Mouse (Mus musculus): ENCODE data around the gene Krt2. TPM values are rescaled to one million over a fixed set of nuclear protein-coding genes. Genes with fewer than 3 reads are reported as not detected.

Gene Krt2
- polyA plus RNA-seq, 1 experiment = not detected

- 0 out of 2 replicates have a peak, but pooled peaks cover 2% of the 10 kb centered on the region for H3K27me3 ChIP-seq (ENCODE audit: control insufficient read depth, insufficient read depth, low read length)
- no peak overlapping the region for H3K27ac ChIP-seq (ENCODE audit: control insufficient read depth, insufficient read depth, low read depth, low read length)
- TF ChIP-seq POLR2A (IDR thresholded peaks at IDR 0.05; ENCODE audit: control insufficient read depth, low read depth, low read length) = no peak
- no peak for TF ChIP-seq CTCF (IDR thresholded peaks at IDR 0.05; ENCODE audit: control insufficient read depth, insufficient read depth, insufficient replicate concordance, low read depth, low read length)
- no peaks in the 10 kb centered on the region for H3K36me3 ChIP-seq (ENCODE audit: control insufficient read depth, insufficient read depth, low read length)
- peaks cover 4% of the 10 kb centered on the region for H3K4me1 ChIP-seq (ENCODE audit: control insufficient read depth, insufficient read depth, low read length)
- H3K4me3 ChIP-seq (ENCODE audit: control insufficient read depth, low read depth, low read length) = no peak overlapping the region
These were observed 36.3 kb upstream of the Krt2 start for GRCm38 (mm10) chr15:101854294-101854693.

- H3K4me1 ChIP-seq (ENCODE audit: control insufficient read depth, insufficient read depth, low read length) = no peaks in the 10 kb centered on the region
- TF ChIP-seq CTCF (IDR thresholded peaks at IDR 0.05; ENCODE audit: control insufficient read depth, insufficient read depth, insufficient replicate concordance, low read depth, low read length) (no peak), POLR2A (IDR thresholded peaks at IDR 0.05; ENCODE audit: control insufficient read depth, low read depth, low read length) (no peak)
- H3K36me3 ChIP-seq (ENCODE audit: control insufficient read depth, insufficient read depth, low read length) = no peaks in the 10 kb centered on the region
- H3K27ac ChIP-seq (ENCODE audit: control insufficient read depth, insufficient read depth, low read depth, low read length) = no peak overlapping the region
- H3K27me3 ChIP-seq (ENCODE audit: control insufficient read depth, insufficient read depth, low read length) = no peaks in the 10 kb centered on the region
- no peak overlapping the region for H3K4me3 ChIP-seq (ENCODE audit: control insufficient read depth, low read depth, low read length)
These were observed 34.6 kb upstream of the Krt2 start for GRCm38 (mm10) chr15:101852571-101852970.

- Histone ChIP-seq H3K27ac (ENCODE audit: control insufficient read depth, insufficient read depth, low read depth, low read length) (no peak within 1 kb of the TSS), H3K4me3 (ENCODE audit: control insufficient read depth, low read depth, low read length) (no peak within 1 kb of the TSS), H3K4me1 (ENCODE audit: control insufficient read depth, insufficient read depth, low read length) (peaks cover 6% of the 10 kb centered on the region), H3K36me3 (ENCODE audit: control insufficient read depth, insufficient read depth, low read length) (no peaks in the 10 kb centered on the region), H3K27me3 (ENCODE audit: control insufficient read depth, insufficient read depth, low read length) (peaks cover 3% of the 10 kb centered on the region; the same call in 1 of the 2 replicates)
- TF ChIP-seq CTCF (IDR thresholded peaks at IDR 0.05; ENCODE audit: control insufficient read depth, insufficient read depth, insufficient replicate concordance, low read depth, low read length) (no peak), POLR2A (IDR thresholded peaks at IDR 0.05; ENCODE audit: control insufficient read depth, low read depth, low read length) (no peak)
These were observed 32.7 kb upstream of the Krt2 start, which contains the start of gene Krt1 for GRCm38 (mm10) chr15:101850694-101851093. Gene Krt1, minus strand, starts transcription at chr15:101850794.

GRCm38 (mm10) chr15:101845971-101846403 is 28.0 kb upstream of the Krt2 start:
- H3K4me3 ChIP-seq (ENCODE audit: control insufficient read depth, low read depth, low read length) = peak overlapping the region; percentile 53
- peaks cover 3% of the 10 kb centered on the region; the same call in 1 of the 2 replicates for H3K27me3 ChIP-seq (ENCODE audit: control insufficient read depth, insufficient read depth, low read length)
- TF ChIP-seq POLR2A (IDR thresholded peaks at IDR 0.05; ENCODE audit: control insufficient read depth, low read depth, low read length) (no peak), CTCF (IDR thresholded peaks at IDR 0.05; ENCODE audit: control insufficient read depth, insufficient read depth, insufficient replicate concordance, low read depth, low read length) (no peak)
- H3K36me3 ChIP-seq (ENCODE audit: control insufficient read depth, insufficient read depth, low read length) = no peaks in the 10 kb centered on the region
- H3K4me1 ChIP-seq (ENCODE audit: control insufficient read depth, insufficient read depth, low read length) = peaks cover 7% of the 10 kb centered on the region
- H3K27ac ChIP-seq (ENCODE audit: control insufficient read depth, insufficient read depth, low read depth, low read length) = no peak overlapping the region

- Histone ChIP-seq H3K4me1 (ENCODE audit: control insufficient read depth, insufficient read depth, low read length) (peaks cover 7% of the 10 kb centered on the region), H3K36me3 (ENCODE audit: control insufficient read depth, insufficient read depth, low read length) (no peaks in the 10 kb centered on the region), H3K27me3 (ENCODE audit: control insufficient read depth, insufficient read depth, low read length) (peaks cover 3% of the 10 kb centered on the region; the same call in 1 of the 2 replicates), H3K27ac (ENCODE audit: control insufficient read depth, insufficient read depth, low read depth, low read length) (no peak overlapping the region), H3K4me3 (ENCODE audit: control insufficient read depth, low read depth, low read length) (no peak overlapping the region)
- TF ChIP-seq CTCF (IDR thresholded peaks at IDR 0.05; ENCODE audit: control insufficient read depth, insufficient read depth, insufficient replicate concordance, low read depth, low read length) = no peak
- no peak for TF ChIP-seq POLR2A (IDR thresholded peaks at IDR 0.05; ENCODE audit: control insufficient read depth, low read depth, low read length)
These were observed 25.2 kb upstream of the Krt2 start for GRCm38 (mm10) chr15:101843192-101843591.

- TF ChIP-seq CTCF (IDR thresholded peaks at IDR 0.05; ENCODE audit: control insufficient read depth, insufficient read depth, insufficient replicate concordance, low read depth, low read length) (no peak), POLR2A (IDR thresholded peaks at IDR 0.05; ENCODE audit: control insufficient read depth, low read depth, low read length) (no peak)
- peaks cover 4% of the 10 kb centered on the region for H3K4me1 ChIP-seq (ENCODE audit: control insufficient read depth, insufficient read depth, low read length)
- no peaks in the 10 kb centered on the region for H3K36me3 ChIP-seq (ENCODE audit: control insufficient read depth, insufficient read depth, low read length)
- H3K4me3 ChIP-seq (ENCODE audit: control insufficient read depth, low read depth, low read length) = peak overlapping the region; percentile 32
- H3K27ac ChIP-seq (ENCODE audit: control insufficient read depth, insufficient read depth, low read depth, low read length) = no peak overlapping the region
- no peaks in the 10 kb centered on the region for H3K27me3 ChIP-seq (ENCODE audit: control insufficient read depth, insufficient read depth, low read length)
These were observed 16.9 kb upstream of the Krt2 start for GRCm38 (mm10) chr15:101834784-101835328.

GRCm38 (mm10) chr15:101833131-101833530 is 15.2 kb upstream of the Krt2 start:
- no peaks in the 10 kb centered on the region for H3K36me3 ChIP-seq (ENCODE audit: control insufficient read depth, insufficient read depth, low read length)

More at GRCm38 (mm10) chr15:101833131-101833530, 15.2 kb upstream of the Krt2 start:
- TF ChIP-seq POLR2A (IDR thresholded peaks at IDR 0.05; ENCODE audit: control insufficient read depth, low read depth, low read length) (no peak), CTCF (IDR thresholded peaks at IDR 0.05; ENCODE audit: control insufficient read depth, insufficient read depth, insufficient replicate concordance, low read depth, low read length) (no peak)
- peaks cover 4% of the 10 kb centered on the region for H3K4me1 ChIP-seq (ENCODE audit: control insufficient read depth, insufficient read depth, low read length)
- no peak overlapping the region for H3K4me3 ChIP-seq (ENCODE audit: control insufficient read depth, low read depth, low read length)
- no peak overlapping the region for H3K27ac ChIP-seq (ENCODE audit: control insufficient read depth, insufficient read depth, low read depth, low read length)
- no peaks in the 10 kb centered on the region for H3K27me3 ChIP-seq (ENCODE audit: control insufficient read depth, insufficient read depth, low read length)
